Mouse (Mus musculus) heart, adult 2 months (tissue): ENCODE results near the gene Uspl1.

ENCODE experiments used
- CTCF ChIP-seq: fragments of 200-600 bp; IDR thresholded peaks from 2 replicates; pipeline ENCODE4 v1.8.1; 2022; ENCODE audit warnings: antibody characterized with exemption, mild to moderate bottlenecking, moderate library complexity
- EP300 ChIP-seq: fragments of 200-500 bp; IDR thresholded peaks from 2 replicates; pipeline ENCODE4 v1.6.1; 2011; ENCODE audit warnings: low read depth, low read length, control low read depth; ENCODE audit not compliant: insufficient read depth
- POLR2A ChIP-seq: fragments of 200-500 bp; IDR thresholded peaks from 2 replicates; pipeline ENCODE4 v1.6.1; 2011; ENCODE audit warnings: mild to moderate bottlenecking, low read depth, low read length, control low read depth; ENCODE audit not compliant: insufficient read depth

DNA sequence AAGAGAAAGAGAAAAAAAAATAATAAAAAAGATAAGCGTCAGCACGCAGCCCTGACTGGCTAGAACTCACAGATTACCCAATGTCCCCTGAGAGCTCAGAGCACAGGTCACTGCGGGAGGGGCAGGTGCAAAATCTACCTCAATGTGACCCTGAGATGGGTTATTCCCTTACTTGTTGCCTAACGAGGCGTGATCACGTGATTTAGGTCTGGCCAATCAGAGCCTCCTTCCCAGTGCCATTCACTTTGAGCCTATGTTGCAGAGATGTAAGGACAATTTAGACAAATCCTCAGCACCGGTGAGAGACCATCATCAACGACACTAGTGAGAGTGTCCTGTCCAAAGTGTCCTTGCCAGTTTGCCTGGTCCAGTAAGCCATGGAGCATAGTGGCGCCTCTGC, 43.8 kb upstream of the Uspl1 start:
- no peak for TF ChIP-seq EP300
- no peak for TF ChIP-seq CTCF
- TF ChIP-seq POLR2A, result no peak
